Mouse (Mus musculus) heart, postnatal 10 days (tissue): Measurements from ENCODE around the gene Apobec4. TPM values are rescaled to one million over a fixed set of nuclear protein-coding genes. Genes with fewer than 3 reads are reported as not detected.

Experiments
- DNase-seq, 2 experiments: peaks; one replicate each; pipeline ENCODE4 v3.0.0; 2021
- intact Hi-C: fragments of 180-260 bp; cut with DNase I; formaldehyde crosslinking; loops from one replicate; pipeline ENCODE4 v1.15.1; 2025
- total RNA-seq, 2 experiments: library from RNA; stranded (reverse); gene quantifications; 2 replicates each; pipeline ENCODE4 v1.2.3; 2021

The Apobec4 gene
- not detected for total RNA-seq

GRCm38 (mm10) chr1:152750312-152750965 lies at the start of gene Apobec4:
Gene Apobec4 (plus strand): TSS chr1:152750551.
- DNase-seq, result no peak
- intact Hi-C loops, result no loop called here

GRCm38 (mm10) chr1:152701066-152701465 lies 49.3 kb upstream of the Apobec4 start:
- no peak for DNase-seq
- intact Hi-C loops, result no loop called here

GRCm38 (mm10) chr1:152702920-152703319 lies 47.4 kb upstream of the Apobec4 start:
- peak; percentile 74 to 77 for DNase-seq
- intact Hi-C loops, result no loop called here

GRCm38 (mm10) chr1:152703941-152704340 lies 46.4 kb upstream of the Apobec4 start:
- intact Hi-C loops, result no loop called here
- DNase-seq, result no peak

GRCm38 (mm10) chr1:152707560-152707959 lies 42.8 kb upstream of the Apobec4 start:
- no peak for DNase-seq
- intact Hi-C loops, result no loop called here

GRCm38 (mm10) chr1:152711037-152711436 lies 39.3 kb upstream of the Apobec4 start:
- intact Hi-C loops, result no loop called here
- DNase-seq, result no peak

- DNase-seq, result no peak
- intact Hi-C loops, result no loop called here
These were observed 36.4 kb upstream of the Apobec4 start for GRCm38 (mm10) chr1:152713924-152714323.

GRCm38 (mm10) chr1:152714405-152714804 lies 35.9 kb upstream of the Apobec4 start:
- DNase-seq, result no peak
- intact Hi-C loops, result no loop called here

GRCm38 (mm10) chr1:152717329-152717728 lies 33.0 kb upstream of the Apobec4 start:
- DNase-seq, result no peak
- intact Hi-C loops, result no loop called here

GRCm38 (mm10) chr1:152718200-152718599 lies 32.2 kb upstream of the Apobec4 start:
- no peak for DNase-seq
- intact Hi-C loops, result no loop called here

- intact Hi-C loops, result no loop called here
- no peak for DNase-seq
These were observed 29.4 kb upstream of the Apobec4 start for GRCm38 (mm10) chr1:152720969-152721368.

GRCm38 (mm10) chr1:152721535-152722198 lies 28.7 kb upstream of the Apobec4 start:
- intact Hi-C loops, result no loop called here
- DNase-seq, result no peak

- DNase-seq, result no peak
- intact Hi-C loops, result no loop called here
These were observed 26.1 kb upstream of the Apobec4 start for GRCm38 (mm10) chr1:152724286-152724685.

GRCm38 (mm10) chr1:152726095-152726494 lies 24.3 kb upstream of the Apobec4 start:
- DNase-seq, result no peak

GRCm38 (mm10) chr1:152727604-152728236 lies 22.6 kb upstream of the Apobec4 start:
- peak; percentile 53 to 58 for DNase-seq
- intact Hi-C loops, result no loop called here

More at GRCm38 (mm10) chr1:152726095-152726494, 24.3 kb upstream of the Apobec4 start:
- intact Hi-C loops, result no loop called here

- peak; percentile 74 to 78 for DNase-seq
- intact Hi-C loops, result no loop called here
These were observed 11.6 kb upstream of the Apobec4 start for GRCm38 (mm10) chr1:152738793-152739192.

- no peak for DNase-seq
- intact Hi-C loops, result no loop called here
These were observed 11.0 kb upstream of the Apobec4 start for GRCm38 (mm10) chr1:152739374-152739773.

- no peak for DNase-seq
- intact Hi-C loops, result no loop called here
These were observed 7.1 kb upstream of the Apobec4 start for GRCm38 (mm10) chr1:152743095-152743826.

- intact Hi-C loops, result loop anchor here (1.0 to 5.0 kb wide), 3 partner anchors 59 to 221 kb away; no protein-coding TSS in a partner anchor
These were observed 3.9 kb upstream of the Apobec4 start for GRCm38 (mm10) chr1:152746426-152746825.

GRCm38 (mm10) chr1:152749276-152749675 lies 1.1 kb upstream of the Apobec4 start:
- peak; percentile 29 to 39 for DNase-seq
- intact Hi-C loops, result loop anchor here (5.0 kb wide), 1 partner anchor 62 kb away; no protein-coding TSS in a partner anchor

More at GRCm38 (mm10) chr1:152746426-152746825, 3.9 kb upstream of the Apobec4 start:
- peak; percentile 89 to 94 for DNase-seq

- DNase-seq, result no peak
- intact Hi-C loops, result loop anchor here (10.0 kb wide), 1 partner anchor 377 kb away; the partner anchor contains the start of gene Tsen15
These were observed 11.4 kb downstream of the Apobec4 start for GRCm38 (mm10) chr1:152761791-152762190.
